Mouse (Mus musculus) leukemia stem cell, adult 10-12 weeks (primary cell): ENCODE results near the gene Leng9. TPM values are rescaled to one million over a fixed set of nuclear protein-coding genes. Genes with fewer than 3 reads are reported as not detected.

ENCODE experiments used
- polyA plus RNA-seq: library from polyadenylated mRNA; stranded (reverse); fragments of >175 nt; gene quantifications from 2 replicates; pipeline ENCODE4 v1.2.3, GENCODE M21; 2012; ENCODE audit warnings: low replicate concordance

Leng9 gene
- 1.3 and 2.6 TPM in 2 replicates for polyA plus RNA-seq

DNA sequence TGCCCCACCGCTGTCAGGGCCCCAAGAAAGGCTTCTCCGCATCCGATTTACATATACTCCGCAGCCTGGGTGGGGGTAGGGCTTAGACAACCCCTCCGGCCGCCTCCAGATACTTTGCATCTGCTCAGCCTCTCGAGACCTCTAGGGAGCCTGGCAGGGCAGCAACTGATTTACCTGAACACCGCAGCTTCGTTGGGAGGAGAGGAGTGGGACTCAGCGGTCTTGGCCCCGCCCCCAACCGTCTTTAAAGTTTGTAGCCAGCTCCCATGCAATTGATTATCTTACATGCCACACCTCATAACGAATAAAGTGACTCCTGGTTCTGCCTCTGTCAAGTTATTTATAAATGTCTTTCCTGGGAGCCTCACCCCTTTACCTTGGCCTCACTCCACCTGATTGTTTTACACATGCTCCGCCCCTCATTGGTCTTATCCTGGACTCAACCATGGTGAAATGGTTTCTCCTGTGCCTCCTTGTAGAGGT, at the start of gene Leng9:
Gene Leng9, minus strand, starts transcription at position 316 of the 483 bp plus-strand sequence.

DNA sequence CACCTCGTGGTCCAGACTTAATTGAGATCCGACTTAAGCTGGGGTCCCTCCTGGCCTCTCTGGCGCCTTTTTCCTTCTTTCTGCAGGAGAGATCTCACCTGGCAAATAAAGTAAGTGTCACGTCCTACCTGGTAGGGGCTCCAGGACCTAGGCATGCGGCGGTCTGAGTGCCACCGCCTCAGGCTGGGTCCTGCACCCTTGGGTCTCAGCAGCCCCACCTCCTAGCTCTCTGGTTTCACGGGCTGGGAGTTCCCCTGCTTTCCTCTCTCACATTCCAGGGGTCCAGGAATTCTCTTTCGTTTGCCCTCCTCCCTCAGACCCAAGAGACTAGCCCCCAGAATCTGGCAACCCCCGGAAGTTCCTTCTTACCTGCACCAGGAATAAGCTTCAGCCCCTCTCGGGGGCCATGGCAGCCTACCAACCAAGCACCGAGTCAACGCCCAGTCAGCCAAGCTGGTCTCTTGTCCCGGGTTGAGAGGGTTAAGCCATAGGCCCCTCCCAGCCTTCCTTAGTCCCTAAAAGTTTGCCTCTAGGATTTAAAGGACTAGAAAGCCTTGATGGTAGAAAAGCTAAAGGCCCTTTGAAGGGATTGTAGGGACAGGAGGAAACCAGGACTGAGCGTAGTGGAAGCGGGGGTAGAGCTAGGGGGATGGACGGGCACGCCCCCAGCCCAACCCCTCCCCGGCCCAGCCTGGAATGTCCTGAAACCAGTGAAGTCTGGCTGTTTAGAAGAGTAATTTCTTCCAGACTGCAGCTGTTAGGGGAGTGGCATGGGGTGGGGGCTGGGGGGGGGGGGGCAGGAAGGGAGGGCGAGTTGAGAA, 14.1 kb upstream of the Leng9 start, which contains the start of gene Cdc42ep5:
Gene Cdc42ep5, minus strand, starts transcription at position 771 of the 821 bp plus-strand sequence.

DNA sequence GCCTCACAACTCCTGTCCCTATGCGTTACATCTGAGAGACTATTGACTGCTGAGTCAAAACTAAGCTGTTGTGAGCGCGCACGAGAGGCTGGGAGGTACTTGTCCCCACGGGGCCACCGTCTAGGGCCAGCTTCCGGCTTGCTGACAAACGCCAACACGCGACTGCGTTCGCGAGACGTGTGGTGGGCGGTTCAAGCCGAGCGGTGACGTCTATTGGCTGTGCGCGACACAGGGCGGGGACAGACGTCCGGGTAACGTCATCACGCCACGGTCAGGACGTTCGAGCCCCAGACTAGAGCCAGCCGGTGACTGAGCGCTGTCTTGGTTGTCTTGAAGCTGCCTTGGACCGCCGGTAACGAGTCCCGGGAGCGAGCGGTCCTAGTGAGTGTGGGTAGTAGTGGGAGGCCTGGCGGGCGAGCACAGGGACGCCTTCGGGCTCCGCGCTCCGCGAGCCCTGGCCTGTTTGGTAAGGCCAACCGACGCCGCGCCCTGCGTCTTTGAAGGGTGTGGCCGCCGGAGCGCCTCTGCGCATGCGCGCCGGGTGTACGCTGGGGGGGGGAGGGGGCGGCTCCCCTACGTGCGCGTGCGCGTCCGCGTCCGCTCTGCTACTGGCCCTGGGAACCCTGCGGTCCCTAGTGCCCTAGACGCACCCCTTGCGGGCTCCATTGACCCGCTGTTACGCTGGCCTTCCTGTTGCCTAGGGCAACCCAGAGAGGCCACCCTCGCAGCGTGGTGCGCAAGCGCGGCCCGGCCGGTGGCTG, 13.2 kb downstream of the Leng9 start, which contains the start of gene Leng8:
Gene Leng8, plus strand, starts transcription at position 269 of the 761 bp plus-strand sequence.

DNA sequence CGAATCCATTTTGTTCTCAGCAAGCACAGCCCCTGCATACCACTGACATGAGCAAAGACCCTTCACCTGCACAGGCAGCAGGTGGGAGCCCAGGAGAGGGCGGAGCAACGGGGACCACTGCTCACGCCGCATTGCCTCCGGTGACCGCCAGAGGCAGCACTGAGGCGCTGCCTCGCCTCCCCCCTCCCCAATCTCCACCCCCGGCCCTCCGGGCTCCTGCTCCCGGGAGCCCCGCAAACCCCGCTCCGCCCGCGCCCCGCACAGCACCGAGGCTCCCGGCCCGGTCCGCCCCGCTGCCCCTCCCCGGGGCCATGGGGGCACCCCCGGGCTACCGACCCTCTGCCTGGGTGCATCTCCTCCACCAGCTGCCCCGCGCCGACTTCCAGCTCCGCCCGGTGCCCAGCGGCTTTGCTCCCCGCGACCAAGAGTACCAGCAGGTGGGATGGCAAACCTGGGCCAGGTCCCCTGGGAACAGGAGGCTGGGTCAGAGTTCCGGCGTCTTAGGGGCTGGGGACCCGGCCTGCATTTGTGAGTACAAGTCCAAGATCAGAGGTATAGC, 30.8 kb downstream of the Leng9 start, which contains the start of gene Ttyh1:
Gene Ttyh1, plus strand, starts transcription at position 65 of the 559 bp plus-strand sequence.

Other genes starting within 250 kb of the Leng9 start
- gene Lilra6, start 234.9 kb downstream of the Leng9 start, polyA plus RNA-seq: 1.5 and 2.2 TPM in 2 replicates
- gene Lair1, start 87.2 kb downstream of the Leng9 start, polyA plus RNA-seq: 1.4 and 1.5 TPM in 2 replicates
- gene Ttyh1, start 31.0 kb downstream of the Leng9 start, polyA plus RNA-seq: 0.47 and 0.49 TPM in 2 replicates
- 293 and 299 TPM in 2 replicates for gene Leng8, start 13.3 kb downstream of the Leng9 start, polyA plus RNA-seq
- 3.0 and 3.3 TPM in 2 replicates for gene Cdc42ep5, start 14.5 kb upstream of the Leng9 start, polyA plus RNA-seq
- 0.14 and 0.34 TPM in 2 replicates for gene Lilra5, start 87.4 kb upstream of the Leng9 start, polyA plus RNA-seq
- 0.11 and 0.50 TPM in 2 replicates for gene Ncr1, start 187.3 kb upstream of the Leng9 start, polyA plus RNA-seq
- gene Gp6, start 247.4 kb upstream of the Leng9 start, polyA plus RNA-seq: not detected in 2 replicates